Mouse (Mus musculus) heart, postnatal 0 days (tissue): ENCODE data around the gene Pcmt1. TPM values are rescaled to one million over a fixed set of nuclear protein-coding genes. Genes with fewer than 3 reads are reported as not detected.
A peak's percentile ranks its signal among the peaks of the same experiment; 100 is the strongest.

Source experiments
- ATAC-seq: fragments of 200-750 bp; cut with Nextera tagmentation; 2 replicates; pipeline ENCODE4 v1.8.0; 2017; ENCODE audit warnings: low read depth, moderate number of reproducible peaks, moderate library complexity; ENCODE audit not compliant: insufficient read depth
- DNase-seq: peaks from one replicate; pipeline ENCODE4 v3.0.0-alpha.2; 2016; ENCODE audit warnings: low spot score
- H3K27ac ChIP-seq: fragments of 300-500 bp; sonication (generic); 2 replicates; pipeline ENCODE4 v1.5.1; 2014; ENCODE audit warnings: low read depth, mild to moderate bottlenecking
- H3K27me3 ChIP-seq: fragments of 300-500 bp; sonication (generic); 2 replicates; pipeline ENCODE4 v1.6.1; 2014; ENCODE audit warnings: low read length, mixed read lengths; ENCODE audit not compliant: control insufficient read depth, insufficient read depth
- H3K36me3 ChIP-seq: fragments of 300-500 bp; sonication (generic); replicated peaks from 2 replicates; pipeline ENCODE4 v1.6.1; 2014; ENCODE audit warnings: low read length, mixed read lengths; ENCODE audit not compliant: control insufficient read depth, insufficient read depth
- H3K4me1 ChIP-seq: fragments of 300-500 bp; sonication (generic); 2 replicates; pipeline ENCODE4 v1.6.1; 2014; ENCODE audit warnings: antibody characterized with exemption; ENCODE audit not compliant: control insufficient read depth, insufficient read depth
- H3K4me2 ChIP-seq: fragments of 300-500 bp; sonication (generic); 2 replicates; pipeline ENCODE4 v1.6.1; 2014; ENCODE audit warnings: low read depth, mild to moderate bottlenecking, low read length, moderate library complexity
- H3K4me3 ChIP-seq: fragments of 300-500 bp; sonication (generic); 2 replicates; pipeline ENCODE4 v1.5.1; 2014; ENCODE audit warnings: low read depth, low read length
- H3K9ac ChIP-seq: fragments of 300-500 bp; sonication (generic); replicated peaks from 2 replicates; pipeline ENCODE4 v1.6.1; 2014; ENCODE audit warnings: low read depth, low read length, mixed read lengths
- H3K9me3 ChIP-seq: fragments of 300-500 bp; sonication (generic); replicated peaks from 2 replicates; pipeline ENCODE4 v1.6.1; 2016; ENCODE audit warnings: low read length; ENCODE audit not compliant: control insufficient read depth
- CTCF ChIP-seq: IDR thresholded peaks from 2 replicates; pipeline ENCODE4 v1.5.1; 2016; ENCODE audit warnings: antibody characterized with exemption, control low read depth, low read depth
- EP300 ChIP-seq: IDR thresholded peaks from 2 replicates; pipeline ENCODE4 v1.6.1; 2016; ENCODE audit warnings: antibody characterized with exemption, low read depth
- WGBS: fragments of 180-500 bp; shearing (Covaris S2); extraction: QIAGEN DNeasy Blood & Tissue Kit; methylation state at CpG from one replicate; pipeline ENCODE4 v1.1.7; 2014; 5-methylcytosine and 5-hydroxymethylcytosine counted together
- polyA plus RNA-seq: library from polyadenylated mRNA; unstranded; fragments of >200 nt; fragmentation: Nextera tagmentation; extraction: Ambion mirVana; gene quantifications from 2 replicates; pipeline ENCODE4 v1.2.1, GENCODE M21; 2015
- total RNA-seq: library from RNA; depleted of rRNA; stranded (reverse); fragments of >200 nt; gene quantifications from 2 replicates; pipeline ENCODE4 v1.2.3, GENCODE M21; 2014; ENCODE audit warnings: low replicate concordance; rRNA removed

Gene Pcmt1
- 59.7 and 63.4 TPM in 2 replicates for total RNA-seq
- polyA plus RNA-seq: 130 and 135 TPM in 2 replicates

DNA sequence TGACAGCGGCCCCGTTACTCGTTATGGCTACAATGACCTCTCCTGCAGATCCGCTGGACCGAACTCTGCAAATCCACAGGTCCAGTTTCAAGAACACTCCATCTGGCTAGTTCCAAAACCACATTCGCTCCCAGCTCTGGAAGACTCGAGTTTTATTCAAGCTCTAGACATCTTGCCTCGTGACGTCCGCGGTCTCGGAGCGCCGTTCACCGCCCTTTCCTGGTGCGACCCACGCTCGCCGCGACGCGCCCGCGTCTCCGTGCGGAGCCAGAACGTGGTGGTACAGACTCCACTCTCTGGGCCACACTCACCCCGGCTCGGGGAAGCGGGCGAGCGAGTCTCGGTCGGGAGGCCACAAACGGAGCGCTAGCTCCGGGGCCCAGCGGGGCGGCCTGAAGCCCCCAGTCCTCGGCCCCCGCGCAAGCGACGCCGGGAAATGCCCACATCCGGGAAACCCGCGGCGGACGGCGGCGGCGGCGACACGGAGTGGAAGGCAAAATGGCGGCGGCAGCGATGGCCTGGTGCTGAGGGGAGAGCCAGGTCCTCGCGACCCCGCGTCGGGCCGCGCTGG is at the start of gene Pcmt1, which contains the start of gene Lats1:
Pcmt1 (minus strand) TSS at position 406 of the 571 bp plus-strand sequence.
Lats1 (plus strand) TSS at position 484 of the 571 bp plus-strand sequence.
- Histone ChIP-seq H3K4me3 (peak within 1 kb of the TSS; percentile 95), H3K9me3 (no peaks in the 10 kb centered on the region), H3K36me3 (peaks cover 38% of the 10 kb centered on the region), H3K27me3 (no peaks in the 10 kb centered on the region), H3K4me1 (peaks cover 28% of the 10 kb centered on the region), H3K9ac (peak within 1 kb of the TSS; percentile 100), H3K27ac (peak within 1 kb of the TSS; percentile 99), H3K4me2 (peak within 1 kb of the TSS; percentile 87)
- DNase-seq (peak; percentile 81), ATAC-seq (peak; percentile 79)
- TF ChIP-seq CTCF: no peak
- 0 out of 2 replicates have a peak, but pooled peaks have one; percentile 32 for TF ChIP-seq EP300
- WGBS: under 1% methylated on average over 62 of the region's 65 CpGs

DNA sequence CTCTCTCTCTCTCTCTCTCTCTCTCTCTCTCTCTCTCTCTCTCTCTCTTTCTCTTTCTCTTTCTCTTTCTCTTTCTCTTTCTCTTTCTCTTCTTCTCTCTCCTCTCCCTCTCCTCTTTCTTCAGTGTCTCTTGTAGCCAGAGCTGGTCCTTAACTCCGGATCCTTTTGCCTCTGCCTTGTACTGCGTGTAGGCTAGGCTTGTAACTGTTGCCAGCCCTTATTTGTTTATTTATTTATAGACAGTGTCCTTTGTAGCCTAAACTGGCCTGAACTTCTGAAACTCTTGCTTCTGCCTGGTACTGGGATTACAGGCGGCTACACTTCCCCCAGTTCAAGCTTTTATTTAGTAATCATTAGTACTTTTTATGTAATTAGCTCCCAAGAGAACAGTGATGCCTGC is 46.1 kb upstream of the Pcmt1 start:
- H3K27me3 ChIP-seq: no peaks in the 10 kb centered on the region
- DNase-seq (no peak), ATAC-seq (no peak)
- H3K27ac ChIP-seq: no peak overlapping the region
- peaks cover 12% of the 10 kb centered on the region for H3K4me1 ChIP-seq
- H3K9ac ChIP-seq: no peak overlapping the region
- TF ChIP-seq EP300 (no peak), CTCF (no peak)
- no peaks in the 10 kb centered on the region for H3K9me3 ChIP-seq
- H3K36me3 ChIP-seq: no peaks in the 10 kb centered on the region
- H3K4me3 ChIP-seq: peak overlapping the region; percentile 22; the same call in 1 of the 2 replicates
- H3K4me2 ChIP-seq: peak overlapping the region; percentile 77
- WGBS: 19% methylated on average over 3 of the region's 3 CpGs

DNA sequence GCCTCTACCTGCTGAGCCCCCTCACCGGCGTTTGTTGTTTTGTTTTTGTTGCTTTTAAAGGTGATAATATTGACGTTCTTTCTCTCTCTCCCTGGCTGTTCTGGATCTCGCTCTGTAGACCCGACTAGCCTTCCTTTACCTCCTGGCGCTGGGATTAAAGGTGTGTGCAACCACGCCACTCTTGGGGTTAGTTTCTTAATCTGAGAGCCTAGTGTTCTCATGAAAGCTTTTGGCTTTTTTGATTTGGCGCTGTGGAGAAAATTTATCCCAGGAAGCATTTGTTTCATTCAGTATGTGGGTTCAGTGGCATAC is 45.5 kb upstream of the Pcmt1 start:
- peak overlapping the region; percentile 99 for H3K4me3 ChIP-seq
- 0% methylated on average over 8 of the region's 8 CpGs for WGBS
- DNase-seq (no peak), ATAC-seq (no peak)
- H3K9ac ChIP-seq: peak overlapping the region; percentile 82
- peak overlapping the region; percentile 76; the same call in 1 of the 2 replicates for H3K27ac ChIP-seq
- TF ChIP-seq EP300 (no peak), CTCF (no peak)
- no peaks in the 10 kb centered on the region for H3K27me3 ChIP-seq
- H3K4me1 ChIP-seq: peaks cover 12% of the 10 kb centered on the region
- H3K9me3 ChIP-seq: no peaks in the 10 kb centered on the region
- H3K36me3 ChIP-seq: no peaks in the 10 kb centered on the region
- peak overlapping the region; percentile 77 for H3K4me2 ChIP-seq

DNA sequence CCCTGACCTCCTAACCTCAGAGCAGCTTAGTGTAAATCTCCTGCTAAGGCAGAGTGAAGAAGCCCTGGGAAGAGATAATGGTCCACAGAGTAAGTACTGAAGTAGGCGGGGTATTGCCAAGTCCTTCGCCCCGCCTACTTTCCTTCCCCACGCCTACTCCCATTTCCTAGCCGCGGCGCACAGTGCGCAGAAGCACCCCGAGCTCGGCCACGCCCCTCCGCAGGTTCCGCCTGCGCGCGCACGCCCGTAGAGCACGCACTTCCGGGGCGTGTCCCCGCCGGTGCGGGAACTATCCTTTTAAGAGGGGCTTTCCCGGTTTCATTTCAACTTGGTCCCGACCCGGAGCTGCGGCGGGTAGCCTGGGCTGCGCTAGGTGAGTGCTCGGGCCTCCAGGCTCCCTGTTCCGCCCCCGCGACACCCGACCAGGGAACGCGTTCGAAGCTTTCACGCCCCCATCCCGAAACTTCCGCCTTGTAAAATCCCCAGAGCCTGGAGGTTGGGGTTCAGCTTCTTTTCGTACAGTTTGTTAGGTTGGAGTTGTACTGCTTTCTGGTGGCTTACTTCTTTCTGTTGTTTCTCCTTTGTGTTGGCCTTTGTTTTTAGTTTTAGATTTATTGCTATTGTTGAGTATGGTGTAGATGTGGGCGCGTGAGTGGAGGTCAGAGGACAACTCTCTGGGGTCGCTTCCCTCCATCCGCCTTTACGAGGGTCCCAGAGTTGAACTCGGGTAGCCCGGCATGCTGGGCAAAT is 45.0 kb upstream of the Pcmt1 start, which contains the start of gene Katna1:
Katna1 (plus strand) TSS at position 250 of the 750 bp plus-strand sequence.
- DNase-seq (peak; percentile 97), ATAC-seq (peak; percentile 100)
- Histone ChIP-seq H3K27ac (peak within 1 kb of the TSS; percentile 76), H3K9me3 (no peaks in the 10 kb centered on the region), H3K36me3 (no peaks in the 10 kb centered on the region), H3K9ac (peak within 1 kb of the TSS; percentile 82), H3K4me1 (peaks cover 12% of the 10 kb centered on the region), H3K27me3 (no peaks in the 10 kb centered on the region), H3K4me2 (peak within 1 kb of the TSS; percentile 77), H3K4me3 (peak within 1 kb of the TSS; percentile 99)
- TF ChIP-seq CTCF (no peak), EP300 (no peak)
- WGBS: under 1% methylated on average over 49 of the region's 49 CpGs

DNA sequence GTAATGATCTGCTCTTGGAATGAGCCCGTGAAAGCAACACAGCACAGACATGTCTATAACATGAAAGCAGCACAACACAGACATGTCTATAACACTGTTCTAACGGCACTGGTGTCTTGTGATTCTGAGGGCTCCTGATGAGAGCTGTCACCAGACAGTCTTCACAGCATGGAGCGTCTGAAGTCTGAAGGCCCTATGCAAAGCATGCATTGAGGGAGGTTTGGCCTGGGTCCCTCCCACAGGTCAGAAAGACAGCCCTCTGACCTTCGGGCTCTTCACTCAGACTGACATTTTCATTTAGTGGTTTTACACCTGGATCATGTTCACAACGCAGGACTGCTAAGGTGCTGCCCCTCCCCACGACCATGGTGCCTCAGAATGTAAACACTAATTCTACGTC is 34.1 kb upstream of the Pcmt1 start:
- Histone ChIP-seq H3K4me2 (no peak overlapping the region), H3K36me3 (peaks cover 48% of the 10 kb centered on the region), H3K4me1 (no peaks in the 10 kb centered on the region), H3K27ac (no peak overlapping the region), H3K27me3 (no peaks in the 10 kb centered on the region), H3K4me3 (no peak overlapping the region), H3K9me3 (no peaks in the 10 kb centered on the region), H3K9ac (no peak overlapping the region)
- WGBS: 78% methylated on average over 7 of the region's 7 CpGs
- DNase-seq (no peak), ATAC-seq (no peak)
- TF ChIP-seq CTCF: no peak
- TF ChIP-seq EP300: no peak
